Mouse (Mus musculus): ENCODE measurements around the gene Fbll1. TPM values are rescaled to one million over a fixed set of nuclear protein-coding genes. Genes with fewer than 3 reads are reported as not detected.

The Fbll1 gene
- polyA plus RNA-seq (2014; fragmentation: Illumina TruSeq; extraction: RNeasy Lipid Tissue Mini Kit (QIAGEN cat#74804)) = not detected

GRCm38 (mm10) chr11:35798874-35799273, at the start of gene Fbll1:
Gene Fbll1 (minus strand): TSS chr11:35798884.

GRCm38 (mm10) chr11:35834022-35834760, 35.5 kb upstream of the Fbll1 start, which contains the start of gene Rars:
Gene Rars (minus strand): TSS chr11:35834506.

DNA sequence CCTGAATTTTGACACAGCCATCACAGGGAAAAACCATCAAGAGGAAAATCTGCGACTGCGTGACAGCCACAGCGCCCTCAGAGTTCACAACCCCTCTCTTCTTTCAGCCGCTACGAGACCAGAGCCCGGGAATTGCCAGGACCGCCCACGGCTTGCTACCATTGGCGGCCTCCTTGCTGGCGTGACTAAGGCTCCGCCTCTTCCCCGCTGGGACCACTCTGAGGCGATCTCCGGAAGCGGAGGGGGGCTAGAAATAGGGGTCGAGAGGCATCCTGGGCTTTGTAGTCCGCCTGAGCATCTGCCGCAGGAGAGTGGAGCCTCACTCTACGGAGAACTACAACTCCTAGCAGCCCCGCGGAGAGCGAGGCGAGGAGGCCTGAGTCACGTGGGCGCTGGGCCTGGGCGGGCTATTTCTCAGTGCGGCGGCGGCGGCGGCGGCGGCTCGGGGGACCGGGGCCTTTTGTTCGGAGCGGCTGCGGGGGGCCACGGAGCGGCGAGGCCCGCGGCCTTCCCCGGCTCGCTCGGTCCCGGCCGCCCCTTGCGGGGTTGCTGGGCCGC, 29.4 kb downstream of the Fbll1 start, which contains the start of gene Pank3:
TSS of gene Pank3 (plus strand) at position 297 of the 558 bp plus-strand sequence.

Other genes starting within 250 kb of the Fbll1 start
- 240 TPM for gene Pank3, start 29.4 kb downstream of the Fbll1 start, polyA plus RNA-seq (2014; fragmentation: Illumina TruSeq; extraction: RNeasy Lipid Tissue Mini Kit (QIAGEN cat#74804))
- gene Rars, start 35.6 kb upstream of the Fbll1 start, polyA plus RNA-seq (2014; fragmentation: Illumina TruSeq; extraction: RNeasy Lipid Tissue Mini Kit (QIAGEN cat#74804)) = 196 TPM
- 3.6 TPM for gene Wwc1, start 181.6 kb upstream of the Fbll1 start, polyA plus RNA-seq (2014; fragmentation: Illumina TruSeq; extraction: RNeasy Lipid Tissue Mini Kit (QIAGEN cat#74804))

All from ovary, adult 10 weeks (tissue).